Mouse (Mus musculus) liver, embryonic 16.5 days (tissue): ENCODE results near the gene Tle4. TPM values are rescaled to one million over a fixed set of nuclear protein-coding genes. Genes with fewer than 3 reads are reported as not detected.

Experiments
- ATAC-seq: fragments of 200-750 bp; cut with Nextera tagmentation; 2 replicates; pipeline ENCODE4 v1.8.0; 2017; ENCODE audit warnings: low read depth, mild to moderate bottlenecking, moderate number of reproducible peaks, moderate library complexity
- H3K27ac ChIP-seq: fragments of 300-500 bp; sonication (generic); 2 replicates; pipeline ENCODE4 v1.5.1; 2014; ENCODE audit warnings: mild to moderate bottlenecking, low read length
- H3K27me3 ChIP-seq: fragments of 300-500 bp; sonication (generic); 2 replicates; pipeline ENCODE4 v1.6.1; 2014; ENCODE audit warnings: low read depth, low read length, mixed read lengths; ENCODE audit not compliant: control insufficient read depth, insufficient read depth
- H3K36me3 ChIP-seq: fragments of 300-500 bp; sonication (generic); 2 replicates; pipeline ENCODE4 v1.6.1; 2014; ENCODE audit warnings: mild to moderate bottlenecking; ENCODE audit not compliant: control insufficient read depth, insufficient read depth
- H3K4me1 ChIP-seq: fragments of 300-500 bp; sonication (generic); 2 replicates; pipeline ENCODE4 v1.6.1; 2014; ENCODE audit warnings: low read depth, low read length, mixed read lengths; ENCODE audit not compliant: control insufficient read depth
- H3K4me2 ChIP-seq: fragments of 300-500 bp; sonication (generic); 2 replicates; pipeline ENCODE4 v1.6.1; 2014; ENCODE audit warnings: low read depth, low read length, mixed read lengths
- H3K4me3 ChIP-seq: fragments of 300-500 bp; sonication (generic); 2 replicates; pipeline ENCODE4 v1.5.1; 2014; ENCODE audit warnings: low read depth, mild to moderate bottlenecking, low read length
- H3K9ac ChIP-seq: fragments of 300-500 bp; sonication (generic); 2 replicates; pipeline ENCODE4 v1.6.1; 2014; ENCODE audit warnings: low read depth, low read length
- H3K9me3 ChIP-seq: fragments of 300-500 bp; sonication (generic); replicated peaks from 2 replicates; pipeline ENCODE4 v1.6.1; 2016; ENCODE audit warnings: low read length; ENCODE audit not compliant: control insufficient read depth
- WGBS: fragments of 180-500 bp; shearing (Covaris S2); extraction: QIAGEN DNeasy Blood & Tissue Kit; methylation state at CpG from one replicate; pipeline ENCODE4 v1.1.7; 2014; ENCODE audit not compliant: insufficient replicate concordance; 5-methylcytosine and 5-hydroxymethylcytosine counted together
- polyA plus RNA-seq: library from polyadenylated mRNA; unstranded; fragments of >200 nt; fragmentation: Nextera tagmentation; extraction: Ambion mirVana; gene quantifications from 2 replicates; pipeline ENCODE4 v1.2.1, GENCODE M21; 2015

Tle4 gene
- polyA plus RNA-seq, 1 experiment from 2014 or later, result 2.9 TPM

DNA sequence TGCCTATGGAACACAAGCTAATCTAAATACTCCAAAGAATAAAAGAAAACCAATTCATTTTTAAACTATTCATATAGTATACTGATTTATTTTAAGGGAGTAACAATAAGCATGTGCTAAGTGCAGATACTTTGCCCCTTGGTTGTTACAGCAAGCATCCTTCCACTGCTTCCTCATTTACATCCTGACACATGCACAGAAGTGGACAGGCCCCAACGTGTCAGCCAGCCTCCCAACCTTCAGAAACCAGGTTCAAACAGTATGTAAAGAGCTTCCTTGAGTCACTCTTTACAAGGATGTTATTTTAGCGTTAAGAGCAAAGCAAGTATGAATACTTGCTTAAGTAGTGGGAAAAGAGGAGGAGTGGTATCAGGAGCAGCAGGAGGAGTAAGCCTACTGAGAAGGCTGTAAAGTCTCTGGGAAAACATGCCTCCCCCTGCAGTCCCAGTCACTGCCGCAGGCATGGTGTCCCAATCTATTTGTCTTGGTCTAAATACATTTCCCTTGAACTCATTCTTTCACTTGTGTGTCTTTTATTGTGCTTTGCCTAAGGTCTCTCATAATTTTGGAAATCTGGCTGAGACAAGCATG is 97.9 kb downstream of the Tle4 start:
- H3K9me3 ChIP-seq, result no peaks in the 10 kb centered on the region
- H3K4me2 ChIP-seq, result no peak overlapping the region
- no peak overlapping the region for H3K9ac ChIP-seq
- H3K27ac ChIP-seq, result no peak overlapping the region
- ATAC-seq, result no peak
- 36% methylated on average over 3 of the region's 3 CpGs for WGBS
- H3K27me3 ChIP-seq, result no peaks in the 10 kb centered on the region
- no peaks in the 10 kb centered on the region for H3K4me1 ChIP-seq
- no peak overlapping the region for H3K4me3 ChIP-seq
- H3K36me3 ChIP-seq, result no peaks in the 10 kb centered on the region

DNA sequence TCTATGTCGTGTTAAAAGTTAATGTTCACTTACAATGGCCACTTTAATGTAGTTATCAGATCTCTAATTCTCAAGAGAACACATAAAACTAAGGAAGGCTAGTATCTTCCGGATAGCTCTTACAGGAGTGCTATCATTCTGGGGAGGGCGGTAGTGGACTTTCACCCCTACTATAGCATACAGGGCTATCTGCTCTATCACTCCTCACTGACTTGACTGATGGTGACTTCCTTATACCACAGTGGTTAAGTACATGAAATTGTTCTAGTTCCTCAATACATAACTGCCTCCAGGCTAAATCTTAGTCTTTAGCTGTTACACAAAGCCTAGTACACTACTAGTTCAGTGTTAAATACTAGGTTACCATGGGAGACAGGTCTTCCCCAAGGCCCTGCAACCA is 104.8 kb downstream of the Tle4 start:
- no peak overlapping the region for H3K27ac ChIP-seq
- no peak for ATAC-seq

DNA sequence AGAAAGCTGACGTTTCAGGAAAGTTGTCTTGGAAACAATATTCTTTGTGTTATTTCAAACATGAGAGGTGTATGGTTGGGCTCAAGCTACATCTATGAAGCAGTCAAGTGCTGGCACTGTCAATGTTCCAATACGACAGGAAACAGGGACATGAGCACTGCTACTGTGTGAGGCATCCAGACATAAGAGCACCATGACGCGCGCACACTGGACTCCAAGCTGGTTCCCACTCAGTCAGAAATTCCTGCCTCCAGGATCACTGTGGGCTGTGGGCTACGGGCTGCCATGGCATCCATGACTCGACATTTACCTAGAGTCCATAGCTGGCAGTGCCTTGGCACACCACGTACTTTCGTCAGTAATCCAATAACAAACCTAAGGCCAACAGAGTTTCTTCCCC is 110.7 kb downstream of the Tle4 start:
- no peak overlapping the region for H3K9ac ChIP-seq
- H3K27me3 ChIP-seq, result no peaks in the 10 kb centered on the region
- H3K36me3 ChIP-seq, result no peaks in the 10 kb centered on the region
- H3K4me3 ChIP-seq, result no peak overlapping the region
- H3K27ac ChIP-seq, result no peak overlapping the region
- H3K4me1 ChIP-seq, result no peaks in the 10 kb centered on the region
- H3K4me2 ChIP-seq, result no peak overlapping the region
- 79% methylated on average over 9 of the region's 9 CpGs for WGBS
- ATAC-seq, result no peak
- H3K9me3 ChIP-seq, result no peaks in the 10 kb centered on the region

More for the DNA sequence above, 104.8 kb downstream of the Tle4 start:
- Histone ChIP-seq H3K4me2 (no peak overlapping the region), H3K9ac (no peak overlapping the region), H3K4me1 (no peaks in the 10 kb centered on the region), H3K9me3 (no peaks in the 10 kb centered on the region), H3K27me3 (no peaks in the 10 kb centered on the region), H3K36me3 (no peaks in the 10 kb centered on the region), H3K4me3 (no peak overlapping the region)
- 59% methylated on average over 3 of the region's 3 CpGs for WGBS

DNA sequence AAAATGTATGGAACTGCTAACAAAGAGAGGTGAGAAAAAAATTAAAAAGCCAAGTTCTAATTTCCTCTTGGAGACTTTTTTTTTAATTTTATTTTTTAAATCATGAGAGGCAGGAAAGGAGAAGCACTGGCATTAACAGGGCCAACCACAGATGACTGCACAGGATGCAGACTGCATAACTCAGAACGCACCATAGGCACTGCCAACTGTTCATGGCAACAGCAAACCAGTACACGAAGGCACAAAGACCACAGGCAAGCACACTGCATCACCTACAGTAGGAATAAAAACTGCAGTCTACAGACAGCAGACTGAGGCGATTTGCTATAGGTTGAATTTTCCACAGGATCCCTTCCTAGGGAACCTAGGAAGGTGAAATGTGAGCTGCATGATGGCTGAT is 112.7 kb downstream of the Tle4 start:
- H3K9me3 ChIP-seq, result no peaks in the 10 kb centered on the region
- no peaks in the 10 kb centered on the region for H3K4me1 ChIP-seq
- no peak overlapping the region for H3K9ac ChIP-seq
- no peak overlapping the region for H3K4me3 ChIP-seq
- no peak overlapping the region for H3K27ac ChIP-seq
- no peak for ATAC-seq
- H3K36me3 ChIP-seq, result no peaks in the 10 kb centered on the region
- H3K4me2 ChIP-seq, result no peak overlapping the region
- H3K27me3 ChIP-seq, result no peaks in the 10 kb centered on the region
- 61% methylated on average over 3 of the region's 3 CpGs for WGBS

DNA sequence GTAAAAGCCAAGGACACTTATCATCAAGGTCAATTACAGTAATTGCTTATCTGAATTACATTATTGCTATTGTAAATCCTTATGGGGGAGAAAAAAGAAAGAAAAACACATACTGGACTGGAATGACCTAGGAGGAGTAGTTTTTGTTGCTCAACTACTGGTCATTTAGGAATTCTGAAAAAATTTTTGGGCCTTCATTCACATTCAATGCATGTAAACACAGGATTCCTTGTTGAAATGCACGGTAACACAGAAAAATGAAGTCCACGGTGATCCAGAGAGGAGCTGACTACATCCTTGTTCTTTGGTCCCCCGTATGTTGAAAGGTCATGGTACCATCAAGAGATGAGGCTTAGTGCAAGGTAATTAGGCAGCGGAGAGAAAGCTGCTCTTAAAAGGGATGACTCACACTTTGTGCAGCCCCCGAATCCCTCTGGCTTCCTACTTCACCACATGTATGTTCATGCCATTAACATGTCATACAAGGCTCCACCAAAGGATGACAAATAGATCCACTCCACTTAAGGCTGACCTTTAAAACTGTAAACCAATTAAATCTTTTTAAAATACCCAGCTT is 115.2 kb downstream of the Tle4 start:
- H3K4me3 ChIP-seq, result no peak overlapping the region
- no peaks in the 10 kb centered on the region for H3K4me1 ChIP-seq
- no peaks in the 10 kb centered on the region for H3K9me3 ChIP-seq
- ATAC-seq, result no peak
- H3K27ac ChIP-seq, result no peak overlapping the region
- H3K36me3 ChIP-seq, result no peaks in the 10 kb centered on the region
- H3K4me2 ChIP-seq, result no peak overlapping the region
- H3K9ac ChIP-seq, result no peak overlapping the region
- 79% methylated on average over 5 of the region's 5 CpGs for WGBS
- H3K27me3 ChIP-seq, result no peaks in the 10 kb centered on the region

DNA sequence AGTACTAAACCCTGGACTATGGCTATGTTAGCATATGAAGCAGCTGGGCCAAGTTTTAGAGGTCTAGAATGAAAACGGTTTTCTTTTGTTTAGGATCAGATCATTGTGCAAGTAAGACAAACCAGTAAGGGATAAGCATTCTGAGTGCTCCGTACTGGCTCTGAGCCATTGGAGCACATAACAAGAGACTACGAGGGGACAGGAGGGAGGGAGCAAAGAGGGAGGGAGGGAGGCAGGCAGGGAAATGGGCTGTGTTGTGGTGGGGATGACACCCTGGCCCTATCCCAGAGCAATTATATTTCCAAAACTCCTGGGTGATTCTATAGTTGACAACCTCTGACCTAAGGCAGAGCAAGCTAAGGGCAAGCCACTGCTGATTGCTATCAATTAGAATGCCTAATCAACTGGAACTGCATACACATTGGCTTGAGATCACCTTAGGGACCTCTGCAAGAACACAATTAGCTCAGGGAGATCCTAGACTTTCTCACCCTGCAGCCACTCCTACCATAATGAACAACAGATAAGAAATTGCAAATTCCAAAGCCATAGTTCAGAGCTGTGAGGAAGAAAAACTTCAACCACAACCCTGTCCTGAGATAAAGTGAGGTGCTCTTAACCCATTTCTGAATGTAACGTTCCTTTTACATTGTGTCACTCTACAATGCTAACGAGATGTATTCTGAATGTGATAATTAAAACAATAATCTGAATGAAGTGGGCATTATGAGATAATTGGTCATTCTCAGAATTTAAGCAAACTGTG is 115.9 kb downstream of the Tle4 start:
- no peak for ATAC-seq
- 51% methylated on average over 5 of the region's 5 CpGs for WGBS
- no peaks in the 10 kb centered on the region for H3K9me3 ChIP-seq

DNA sequence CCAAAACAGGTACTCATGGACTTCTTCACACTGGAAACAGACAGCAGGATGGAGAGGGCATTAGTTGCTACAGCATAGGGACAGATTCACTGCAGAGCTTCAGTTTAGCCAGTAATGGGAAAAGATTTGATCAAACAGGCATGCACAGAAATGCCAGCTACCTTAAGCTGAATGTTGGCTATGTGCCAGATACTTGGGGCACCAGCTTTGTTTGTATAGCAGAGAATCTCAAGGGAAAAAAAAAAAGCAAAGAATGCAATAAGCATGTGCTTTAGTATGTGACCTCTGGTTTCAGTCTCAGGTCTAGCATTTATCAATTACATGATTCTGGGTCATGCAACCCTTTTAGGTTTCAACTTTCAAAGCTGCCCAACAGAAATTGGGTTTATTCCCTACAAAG is 118.1 kb downstream of the Tle4 start:
- no peaks in the 10 kb centered on the region for H3K27me3 ChIP-seq
- no peaks in the 10 kb centered on the region for H3K36me3 ChIP-seq
- H3K4me1 ChIP-seq, result no peaks in the 10 kb centered on the region
- no peak overlapping the region for H3K9ac ChIP-seq
- no peaks in the 10 kb centered on the region for H3K9me3 ChIP-seq
- ATAC-seq, result no peak
- H3K4me2 ChIP-seq, result no peak overlapping the region
- no peak overlapping the region for H3K27ac ChIP-seq
- no peak overlapping the region for H3K4me3 ChIP-seq

More for the DNA sequence above, 115.9 kb downstream of the Tle4 start:
- Histone ChIP-seq H3K27ac (no peak overlapping the region), H3K4me3 (no peak overlapping the region), H3K9ac (no peak overlapping the region), H3K27me3 (no peaks in the 10 kb centered on the region), H3K36me3 (no peaks in the 10 kb centered on the region), H3K4me2 (no peak overlapping the region), H3K4me1 (no peaks in the 10 kb centered on the region)

DNA sequence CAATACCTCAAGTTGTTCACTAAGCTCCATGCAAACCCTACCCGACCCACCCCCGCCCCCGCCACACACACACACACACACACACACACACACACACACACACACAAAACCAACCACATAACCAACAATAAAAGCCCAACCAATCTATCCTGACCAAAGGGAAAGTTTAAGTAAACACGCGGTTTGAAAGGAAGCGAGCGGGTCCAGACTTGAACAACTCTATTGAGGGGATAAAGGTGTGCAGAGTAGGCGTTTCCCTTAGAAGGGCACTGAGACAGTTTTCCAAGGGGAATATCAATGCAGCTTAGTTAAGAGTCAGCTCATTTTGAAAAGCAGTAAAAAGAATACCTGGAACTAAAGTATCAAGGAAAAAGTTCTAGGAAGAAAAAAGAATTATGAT is 128.5 kb downstream of the Tle4 start:
- Histone ChIP-seq H3K9ac (no peak overlapping the region), H3K27ac (no peak overlapping the region), H3K4me1 (no peaks in the 10 kb centered on the region), H3K4me3 (no peak overlapping the region), H3K36me3 (peaks cover 9% of the 10 kb centered on the region), H3K27me3 (no peaks in the 10 kb centered on the region), H3K4me2 (no peak overlapping the region), H3K9me3 (no peaks in the 10 kb centered on the region)
- ATAC-seq, result no peak
- 72% methylated on average over 8 of the region's 8 CpGs for WGBS

DNA sequence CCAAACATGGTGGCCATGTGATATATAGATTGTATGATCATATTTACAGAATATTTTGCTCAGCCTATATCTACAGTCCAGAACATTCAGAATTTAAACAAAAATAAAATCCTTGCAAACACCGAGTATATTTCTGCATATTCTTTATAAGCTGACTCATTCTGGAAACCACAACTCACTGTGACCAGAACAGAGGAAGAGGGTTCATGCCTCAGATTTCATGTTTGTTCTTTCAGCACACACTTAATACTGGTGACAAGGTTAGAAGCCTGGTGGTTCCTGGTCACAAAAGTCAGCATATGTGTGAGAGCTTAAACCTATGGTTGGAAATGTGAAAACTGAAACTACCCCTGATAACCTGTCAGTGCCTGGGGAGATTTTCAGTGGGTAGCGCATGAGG is 129.1 kb downstream of the Tle4 start:
- H3K9me3 ChIP-seq, result no peaks in the 10 kb centered on the region
- no peaks in the 10 kb centered on the region for H3K4me1 ChIP-seq
- H3K9ac ChIP-seq, result no peak overlapping the region
- no peak overlapping the region for H3K27ac ChIP-seq
- WGBS, result 53% methylated on average over 2 of the region's 2 CpGs
- ATAC-seq, result no peak
- no peaks in the 10 kb centered on the region for H3K27me3 ChIP-seq
- H3K36me3 ChIP-seq, result peaks cover 9% of the 10 kb centered on the region
- no peak overlapping the region for H3K4me3 ChIP-seq
- no peak overlapping the region for H3K4me2 ChIP-seq
